Mouse (Mus musculus): Measurements from ENCODE around the gene Ciz1.

Ciz1 gene

GRCm38 (mm10) chr2:32319586-32320580, 32.2 kb upstream of the Ciz1 start:
- DNase-seq (ENCODE audit: low spot score) = no peak

GRCm38 (mm10) chr2:32320721-32321120, 31.4 kb upstream of the Ciz1 start:
- no peak for DNase-seq (ENCODE audit: low spot score)

- DNase-seq (ENCODE audit: low spot score) = no peak
Measured at GRCm38 (mm10) chr2:32321591-32322298, 30.4 kb upstream of the Ciz1 start.

- DNase-seq (ENCODE audit: low spot score) = no peak
Measured at GRCm38 (mm10) chr2:32322754-32323741, 29.1 kb upstream of the Ciz1 start.

- no peak for DNase-seq (ENCODE audit: low spot score)
Measured at GRCm38 (mm10) chr2:32324322-32324721, 27.8 kb upstream of the Ciz1 start.

GRCm38 (mm10) chr2:32325342-32325741, 26.8 kb upstream of the Ciz1 start:
- no peak for DNase-seq (ENCODE audit: low spot score)

GRCm38 (mm10) chr2:32327200-32327599, 24.9 kb upstream of the Ciz1 start:
- DNase-seq (ENCODE audit: low spot score) = no peak

GRCm38 (mm10) chr2:32328911-32329460, 23.1 kb upstream of the Ciz1 start:
- DNase-seq (ENCODE audit: low spot score) = no peak

GRCm38 (mm10) chr2:32329531-32329930, 22.6 kb upstream of the Ciz1 start:
- no peak for DNase-seq (ENCODE audit: low spot score)

- DNase-seq (ENCODE audit: low spot score) = no peak
Measured at GRCm38 (mm10) chr2:32332159-32332558, 20.0 kb upstream of the Ciz1 start.

GRCm38 (mm10) chr2:32335888-32336287, 16.2 kb upstream of the Ciz1 start:
- DNase-seq (ENCODE audit: low spot score) = no peak

GRCm38 (mm10) chr2:32339912-32340642, 12.1 kb upstream of the Ciz1 start:
- DNase-seq (ENCODE audit: low spot score) = no peak

GRCm38 (mm10) chr2:32340836-32341633, 11.1 kb upstream of the Ciz1 start:
- no peak for DNase-seq (ENCODE audit: low spot score)

- no peak for DNase-seq (ENCODE audit: low spot score)
Measured at GRCm38 (mm10) chr2:32341634-32341939, 10.5 kb upstream of the Ciz1 start.

- no peak for DNase-seq (ENCODE audit: low spot score)
Measured at GRCm38 (mm10) chr2:32342039-32342438, 10.1 kb upstream of the Ciz1 start.

- DNase-seq (ENCODE audit: low spot score) = no peak
Measured at GRCm38 (mm10) chr2:32342539-32343350, 9.4 kb upstream of the Ciz1 start.

- no peak for DNase-seq (ENCODE audit: low spot score)
Measured at GRCm38 (mm10) chr2:32343351-32343671, 8.8 kb upstream of the Ciz1 start.

- no peak for DNase-seq (ENCODE audit: low spot score)
Measured at GRCm38 (mm10) chr2:32344056-32344455, 8.1 kb upstream of the Ciz1 start.

- no peak for DNase-seq (ENCODE audit: low spot score)
Measured at GRCm38 (mm10) chr2:32344598-32345321, 7.4 kb upstream of the Ciz1 start.
